7 mouse cellular contexts compared by ENCODE assay signal in genomic region chr19:28974862-28975611, GRCm38 (mm10). TPM values are rescaled to one million over a fixed set of nuclear protein-coding genes. Genes with fewer than 3 reads are reported as not detected.
DNase-seq lines count a peak whose midpoint lies in the region; ATAC-seq and TF ChIP-seq lines count a peak whose summit lies in the region.

No protein-coding gene starts in this region.

- peaks cover 4% of the 10 kb centered on the region; the same call in 1 of the 2 replicates for H3K4me1 ChIP-seq in embryonic facial prominence, embryonic 13.5 days
- H3K4me1 ChIP-seq in limb, embryonic 12.5 days (replicated peaks) = no peaks in the 10 kb centered on the region
- peaks cover 4% of the 10 kb centered on the region; the same call in 1 of the 2 replicates for H3K4me1 ChIP-seq in midbrain, embryonic 14.5 days (ENCODE audit: control insufficient read depth, insufficient read depth, low read length)
- H3K4me1 ChIP-seq in spleen, adult 2 months (ENCODE audit: control insufficient read depth, insufficient read depth, insufficient read length) = no peaks in the 10 kb centered on the region

- WGBS in embryonic facial prominence, embryonic 13.5 days = 16% methylated on average over 35 of the region's 35 CpGs
- 19% methylated on average over 35 of the region's 35 CpGs for WGBS in limb, embryonic 12.5 days
- 20% methylated on average over 35 of the region's 35 CpGs for WGBS in midbrain, embryonic 14.5 days
- WGBS in spleen, adult 2 months = 37% methylated on average over 35 of the region's 35 CpGs

- no peak for ATAC-seq in embryonic facial prominence, embryonic 13.5 days (ENCODE audit: insufficient number of reproducible peaks, insufficient read depth, low FRiP score, low TSS enrichment, low read depth)
- ATAC-seq in limb, embryonic 12.5 days (ENCODE audit: insufficient number of reproducible peaks, insufficient read depth, low FRiP score, low TSS enrichment, low read depth) = 0 out of 2 replicates have a peak, but pooled peaks have one; percentile 37
- peak; percentile 80; the same call in 1 of the 2 replicates for ATAC-seq in midbrain, embryonic 14.5 days (ENCODE audit: low FRiP score, low TSS enrichment)

- TF ChIP-seq CTCF in spleen, adult 2 months (IDR thresholded peaks at IDR 0.05; ENCODE audit: extremely low read depth, insufficient read depth, insufficient read length, insufficient replicate concordance) = peak; percentile 88

- peak overlapping the region; percentile 42 for H3K4me3 ChIP-seq in embryonic facial prominence, embryonic 13.5 days
- H3K4me3 ChIP-seq in limb, embryonic 12.5 days (replicated peaks) = peak overlapping the region; percentile 37
- peak overlapping the region; percentile 35 for H3K4me3 ChIP-seq in midbrain, embryonic 14.5 days (replicated peaks; ENCODE audit: low read depth, low read length)
- peak overlapping the region; percentile 33; the same call in 1 of the 2 replicates for H3K4me3 ChIP-seq in spleen, adult 2 months (ENCODE audit: extremely low read depth, insufficient read depth, insufficient read length)

- DNase-seq in adrenal gland, postnatal 25 days = peak; percentile 87
- peak; percentile 72 for DNase-seq in heart, adult 8-10 months (ENCODE audit: low spot score)
- peak; percentile 75 to 91 for DNase-seq in kidney, adult 8-10 months
- DNase-seq in midbrain, embryonic 14.5 days = peak; percentile 87
- peak in 1 of 2 experiments; percentile 77 for DNase-seq in spleen, adult 2 months (ENCODE audit: low read depth in 1 of 2, low spot score in 2 of 2)

- TF ChIP-seq POLR2A in spleen, adult 2 months (IDR thresholded peaks at IDR 0.05; ENCODE audit: low read depth, low read length) = no peak

- peak overlapping the region; percentile 71 for H3K4me2 ChIP-seq in embryonic facial prominence, embryonic 13.5 days
- H3K4me2 ChIP-seq in limb, embryonic 12.5 days = peak overlapping the region; percentile 73
- peak overlapping the region; percentile 56 for H3K4me2 ChIP-seq in midbrain, embryonic 14.5 days (ENCODE audit: low read length)

- peaks cover 9% of the 10 kb centered on the region for H3K27me3 ChIP-seq in embryonic facial prominence, embryonic 13.5 days
- peaks cover 10% of the 10 kb centered on the region for H3K27me3 ChIP-seq in limb, embryonic 12.5 days
- H3K27me3 ChIP-seq in midbrain, embryonic 14.5 days (ENCODE audit: control insufficient read depth, insufficient read depth, low read length) = no peaks in the 10 kb centered on the region
- H3K27me3 ChIP-seq in spleen, adult 2 months (ENCODE audit: control insufficient read depth, insufficient read depth, low read length) = no peaks in the 10 kb centered on the region

- H3K36me3 ChIP-seq in embryonic facial prominence, embryonic 13.5 days = no peaks in the 10 kb centered on the region
- H3K36me3 ChIP-seq in limb, embryonic 12.5 days = no peaks in the 10 kb centered on the region
- H3K36me3 ChIP-seq in midbrain, embryonic 14.5 days (ENCODE audit: control insufficient read depth, insufficient read depth, low read length) = no peaks in the 10 kb centered on the region
- peaks cover 1% of the 10 kb centered on the region; the same call in 1 of the 2 replicates for H3K36me3 ChIP-seq in spleen, adult 2 months (ENCODE audit: control insufficient read depth, insufficient read depth, low read length)

- H3K27ac ChIP-seq in embryonic facial prominence, embryonic 13.5 days = no peak overlapping the region
- H3K27ac ChIP-seq in limb, embryonic 12.5 days = no peak overlapping the region
- no peak overlapping the region for H3K27ac ChIP-seq in midbrain, embryonic 14.5 days (replicated peaks; ENCODE audit: low read depth, low read length)
- H3K27ac ChIP-seq in spleen, adult 2 months (ENCODE audit: insufficient read depth, low read length) = no peak overlapping the region

- no peaks in the 10 kb centered on the region for H3K9me3 ChIP-seq in embryonic facial prominence, embryonic 13.5 days
- no peaks in the 10 kb centered on the region for H3K9me3 ChIP-seq in limb, embryonic 12.5 days
- H3K9me3 ChIP-seq in midbrain, embryonic 14.5 days (ENCODE audit: control insufficient read depth, low read length) = no peaks in the 10 kb centered on the region

- peak overlapping the region; percentile 58; the same call in 1 of the 2 replicates for H3K9ac ChIP-seq in embryonic facial prominence, embryonic 13.5 days
- no peak overlapping the region; the same call in 1 of the 2 replicates for H3K9ac ChIP-seq in limb, embryonic 12.5 days (replicated peaks)
- H3K9ac ChIP-seq in midbrain, embryonic 14.5 days (replicated peaks; ENCODE audit: low read length) = peak overlapping the region; percentile 39; the same call in 1 of the 2 replicates

RNA-seq across cellular contexts. Expression of gene 4430402I18Rik, which starts 7.4 kb away (rescaled TPM):
- 3.6 and 4.2 TPM in 2 replicates for total RNA-seq in adrenal gland, postnatal 25 days (2021)
- 0.30 and 0.77 TPM in 2 replicates for polyA plus RNA-seq in embryonic facial prominence, embryonic 13.5 days (2015; fragmentation: Nextera tagmentation; extraction: Ambion mirVana)
- 10 to 100 TPM; 26.9 to 31.3 (median 29.9) TPM for total RNA-seq in heart, adult 8-10 months (2022)
- 0.33 and 0.44 TPM in 2 replicates for polyA plus RNA-seq in limb, embryonic 12.5 days (2016; fragmentation: Nextera tagmentation; extraction: Ambion mirVana)
- polyA plus RNA-seq in midbrain, embryonic 14.5 days (2014; fragmentation: Nextera tagmentation; extraction: Ambion mirVana) = 0.85 and 0.96 TPM in 2 replicates
- 0.09 TPM in 1 of 2 replicates, not detected in the other for polyA plus RNA-seq in spleen, adult 2 months (2012; rRNA removed)

RNA-seq across cellular contexts. Expression of gene Plpp6, which starts 11.3 kb away (rescaled TPM):
- 31.1 and 43.3 TPM in 2 replicates for total RNA-seq in adrenal gland, postnatal 25 days (2021)
- polyA plus RNA-seq in embryonic facial prominence, embryonic 13.5 days (2015; fragmentation: Nextera tagmentation; extraction: Ambion mirVana) = 6.4 and 6.8 TPM in 2 replicates
- total RNA-seq in heart, adult 8-10 months (2022) = 1 to 10 TPM; 6.7 to 9.4 (median 7.8) TPM
- 5.3 and 6.7 TPM in 2 replicates for polyA plus RNA-seq in limb, embryonic 12.5 days (2016; fragmentation: Nextera tagmentation; extraction: Ambion mirVana)
- polyA plus RNA-seq in midbrain, embryonic 14.5 days (2014; fragmentation: Nextera tagmentation; extraction: Ambion mirVana) = 14.7 and 17.0 TPM in 2 replicates
- polyA plus RNA-seq in spleen, adult 2 months (2012; rRNA removed) = 6.6 and 8.7 TPM in 2 replicates

RNA-seq across cellular contexts. Expression of gene Cdc37l1, which starts 15.1 kb away (rescaled TPM):
- total RNA-seq in adrenal gland, postnatal 25 days (2021) = 52.2 and 62.0 TPM in 2 replicates
- polyA plus RNA-seq in embryonic facial prominence, embryonic 13.5 days (2015; fragmentation: Nextera tagmentation; extraction: Ambion mirVana) = 45.4 and 47.6 TPM in 2 replicates
- total RNA-seq in heart, adult 8-10 months (2022) = 10 to 100 TPM; 56.7 to 76.4 (median 64.3) TPM
- polyA plus RNA-seq in limb, embryonic 12.5 days (2016; fragmentation: Nextera tagmentation; extraction: Ambion mirVana) = 48.2 and 48.8 TPM in 2 replicates
- 54.8 and 62.3 TPM in 2 replicates for polyA plus RNA-seq in midbrain, embryonic 14.5 days (2014; fragmentation: Nextera tagmentation; extraction: Ambion mirVana)
- 6.6 and 7.3 TPM in 2 replicates for polyA plus RNA-seq in spleen, adult 2 months (2012; rRNA removed)
